Mouse (Mus musculus) E14TG2a.4 (cell line): Measurements from ENCODE around the gene Orm1.

Source experiments
- CTCF ChIP-seq: conservative IDR thresholded peaks from 2 replicates; pipeline ENCODE4 v1.5.1; 2014; ENCODE audit warnings: low read length
- POU5F1 ChIP-seq: IDR thresholded peaks from 2 replicates; pipeline ENCODE4 v1.6.1; 2014; ENCODE audit warnings: low read length, borderline replicate concordance

- TF ChIP-seq CTCF, result no peak
- no peak for TF ChIP-seq POU5F1
Observed at GRCm38 (mm10) chr4:63343608-63344007, 752 bp upstream of the Orm1 start.
